Mouse (Mus musculus) neural tube, embryonic 11.5 days (tissue): ENCODE results near the gene Hs1bp3. TPM values are rescaled to one million over a fixed set of nuclear protein-coding genes. Genes with fewer than 3 reads are reported as not detected.

Experiments used
- ATAC-seq: fragments of 200-750 bp; cut with Nextera tagmentation; 2 replicates; pipeline ENCODE4 v1.8.0; 2017; ENCODE audit warnings: moderate number of reproducible peaks, mild to moderate bottlenecking, moderate TSS enrichment, moderate library complexity; ENCODE audit not compliant: insufficient read depth, low FRiP score, low TSS enrichment
- DNase-seq: peaks from one replicate; pipeline ENCODE4 v3.0.0-alpha.2; 2015; ENCODE audit warnings: low spot score
- H3K27ac ChIP-seq: fragments of 300-500 bp; sonication (generic); 2 replicates; pipeline ENCODE4 v1.5.1; 2014; ENCODE audit warnings: low read depth, mild to moderate bottlenecking, low read length
- H3K27me3 ChIP-seq: fragments of 300-500 bp; sonication (generic); 2 replicates; pipeline ENCODE4 v1.6.1; 2014; ENCODE audit warnings: mild to moderate bottlenecking, low read length, mixed read lengths; ENCODE audit not compliant: control insufficient read depth, insufficient read depth
- H3K36me3 ChIP-seq: fragments of 300-500 bp; sonication (generic); 2 replicates; pipeline ENCODE4 v1.6.1; 2014; ENCODE audit warnings: mild to moderate bottlenecking, low read length, moderate library complexity, mixed read lengths; ENCODE audit not compliant: control insufficient read depth, insufficient read depth
- H3K4me1 ChIP-seq: fragments of 300-500 bp; sonication (generic); 2 replicates; pipeline ENCODE4 v1.6.1; 2014; ENCODE audit warnings: low read length, mixed read lengths; ENCODE audit not compliant: control insufficient read depth, insufficient read depth
- H3K4me2 ChIP-seq: fragments of 300-500 bp; sonication (generic); 2 replicates; pipeline ENCODE4 v1.6.1; 2014; ENCODE audit warnings: low read depth, mild to moderate bottlenecking, moderate library complexity
- H3K4me3 ChIP-seq: fragments of 300-500 bp; sonication (generic); 2 replicates; pipeline ENCODE4 v1.5.1; 2014; ENCODE audit warnings: low read depth, low read length
- H3K9ac ChIP-seq: fragments of 300-500 bp; sonication (generic); 2 replicates; pipeline ENCODE4 v1.6.1; 2014; ENCODE audit warnings: mild to moderate bottlenecking, low read length
- H3K9me3 ChIP-seq: fragments of 300-500 bp; sonication (generic); 2 replicates; pipeline ENCODE4 v1.6.1; 2016; ENCODE audit warnings: low read length; ENCODE audit not compliant: control insufficient read depth
- WGBS: fragments of 180-500 bp; shearing (Covaris S2); extraction: QIAGEN DNeasy Blood & Tissue Kit; methylation state at CpG from one replicate; pipeline ENCODE4 v1.1.7; 2014; 5-methylcytosine and 5-hydroxymethylcytosine counted together
- polyA plus RNA-seq: library from polyadenylated mRNA; unstranded; fragments of >200 nt; fragmentation: Nextera tagmentation; extraction: Ambion mirVana; gene quantifications from 2 replicates; pipeline ENCODE4 v1.2.1, GENCODE M21; 2014

The Hs1bp3 gene
- polyA plus RNA-seq, 1 experiment from 2014 or later = 8.6 TPM

GRCm38 (mm10) chr12:8335503-8335902 is 22.3 kb downstream of the Hs1bp3 start:
- Histone ChIP-seq H3K27me3 (no peaks in the 10 kb centered on the region), H3K9me3 (no peaks in the 10 kb centered on the region), H3K27ac (no peak overlapping the region), H3K4me1 (peaks cover 15% of the 10 kb centered on the region), H3K4me2 (no peak overlapping the region), H3K36me3 (no peaks in the 10 kb centered on the region), H3K4me3 (no peak overlapping the region), H3K9ac (no peak overlapping the region)
- ATAC-seq = no peak
- 93% methylated on average over 2 of the region's 2 CpGs for WGBS
- no peak for DNase-seq

GRCm38 (mm10) chr12:8336601-8337285 is 23.5 kb downstream of the Hs1bp3 start:
- peaks cover 15% of the 10 kb centered on the region for H3K4me1 ChIP-seq
- no peak overlapping the region for H3K27ac ChIP-seq
- DNase-seq (no peak), ATAC-seq (no peak)
- 82% methylated on average over 10 of the region's 10 CpGs for WGBS
- no peak overlapping the region for H3K9ac ChIP-seq
- H3K27me3 ChIP-seq = no peaks in the 10 kb centered on the region
- H3K4me2 ChIP-seq = no peak overlapping the region
- no peaks in the 10 kb centered on the region for H3K9me3 ChIP-seq
- peaks cover 1% of the 10 kb centered on the region; the same call in 1 of the 2 replicates for H3K36me3 ChIP-seq
- no peak overlapping the region for H3K4me3 ChIP-seq

- ATAC-seq (no peak), DNase-seq (no peak)
- Histone ChIP-seq H3K27me3 (no peaks in the 10 kb centered on the region), H3K27ac (no peak overlapping the region), H3K9me3 (no peaks in the 10 kb centered on the region), H3K36me3 (peaks cover 4% of the 10 kb centered on the region; the same call in 1 of the 2 replicates), H3K9ac (no peak overlapping the region), H3K4me2 (no peak overlapping the region), H3K4me3 (no peak overlapping the region), H3K4me1 (peaks cover 15% of the 10 kb centered on the region)
- WGBS = 85% methylated on average over 12 of the region's 12 CpGs
These were observed 24.2 kb downstream of the Hs1bp3 start for GRCm38 (mm10) chr12:8337286-8338060.

- ATAC-seq (0 out of 2 replicates have a peak, but pooled peaks have one; percentile 5), DNase-seq (no peak)
- Histone ChIP-seq H3K36me3 (peaks cover 4% of the 10 kb centered on the region; the same call in 1 of the 2 replicates), H3K4me2 (no peak overlapping the region), H3K9me3 (no peaks in the 10 kb centered on the region), H3K27ac (no peak overlapping the region), H3K27me3 (no peaks in the 10 kb centered on the region), H3K9ac (no peak overlapping the region), H3K4me1 (peaks cover 15% of the 10 kb centered on the region), H3K4me3 (no peak overlapping the region)
- WGBS = 71% methylated on average over 4 of the region's 4 CpGs
These were observed 25.3 kb downstream of the Hs1bp3 start for GRCm38 (mm10) chr12:8338491-8338890.

GRCm38 (mm10) chr12:8338918-8339317 is 25.7 kb downstream of the Hs1bp3 start:
- ATAC-seq (peak; percentile 46; the same call in 1 of the 2 replicates), DNase-seq (no peak)
- peaks cover 15% of the 10 kb centered on the region for H3K4me1 ChIP-seq
- H3K9me3 ChIP-seq = no peaks in the 10 kb centered on the region
- H3K4me2 ChIP-seq = no peak overlapping the region
- 70% methylated on average over 8 of the region's 8 CpGs for WGBS
- peaks cover 4% of the 10 kb centered on the region; the same call in 1 of the 2 replicates for H3K36me3 ChIP-seq
- peak overlapping the region; percentile 32; the same call in 1 of the 2 replicates for H3K9ac ChIP-seq
- 0 out of 2 replicates have a peak overlapping the region, but pooled peaks have one; percentile 34 for H3K27ac ChIP-seq
- H3K27me3 ChIP-seq = no peaks in the 10 kb centered on the region
- no peak overlapping the region for H3K4me3 ChIP-seq

GRCm38 (mm10) chr12:8339591-8340319 is 26.5 kb downstream of the Hs1bp3 start:
- 28% methylated on average over 13 of the region's 13 CpGs for WGBS
- Histone ChIP-seq H3K9me3 (no peaks in the 10 kb centered on the region), H3K27me3 (no peaks in the 10 kb centered on the region), H3K4me1 (peaks cover 15% of the 10 kb centered on the region), H3K4me3 (no peak overlapping the region), H3K27ac (0 out of 2 replicates have a peak overlapping the region, but pooled peaks have one; percentile 34), H3K9ac (peak overlapping the region; percentile 32), H3K36me3 (peaks cover 4% of the 10 kb centered on the region; the same call in 1 of the 2 replicates), H3K4me2 (no peak overlapping the region)
- DNase-seq (peak; percentile 65), ATAC-seq (peak; percentile 69)

- no peak overlapping the region for H3K9ac ChIP-seq
- ATAC-seq (no peak), DNase-seq (no peak)
- H3K27me3 ChIP-seq = no peaks in the 10 kb centered on the region
- no peak overlapping the region for H3K4me2 ChIP-seq
- 89% methylated on average over 6 of the region's 6 CpGs for WGBS
- H3K27ac ChIP-seq = no peak overlapping the region
- no peak overlapping the region for H3K4me3 ChIP-seq
- peaks cover 15% of the 10 kb centered on the region for H3K4me1 ChIP-seq
- peaks cover 4% of the 10 kb centered on the region; the same call in 1 of the 2 replicates for H3K36me3 ChIP-seq
- H3K9me3 ChIP-seq = no peaks in the 10 kb centered on the region
These were observed 27.8 kb downstream of the Hs1bp3 start for GRCm38 (mm10) chr12:8341008-8341407.

GRCm38 (mm10) chr12:8343381-8343780 is 30.1 kb downstream of the Hs1bp3 start:
- Histone ChIP-seq H3K36me3 (peaks cover 4% of the 10 kb centered on the region), H3K4me2 (no peak overlapping the region), H3K27ac (no peak overlapping the region), H3K27me3 (no peaks in the 10 kb centered on the region), H3K4me3 (no peak overlapping the region), H3K9me3 (no peaks in the 10 kb centered on the region), H3K9ac (no peak overlapping the region), H3K4me1 (peaks cover 15% of the 10 kb centered on the region)
- no peak for DNase-seq
- 98% methylated on average over 3 of the region's 3 CpGs for WGBS
- ATAC-seq = no peak
